Mouse (Mus musculus) cerebellum, adult 2 months (tissue): Measurements from ENCODE around the gene Il17re. TPM values are rescaled to one million over a fixed set of nuclear protein-coding genes. Genes with fewer than 3 reads are reported as not detected.

Source experiments
- DNase-seq, 2 experiments: peaks; one replicate each; pipeline ENCODE4 v3.0.0; 2021
- H3K27ac ChIP-seq: fragments of 200-500 bp; 2 replicates; pipeline ENCODE4 v1.5.1; 2012; ENCODE audit warnings: low read length, control low read depth, inconsistent platforms; ENCODE audit not compliant: insufficient read depth
- H3K27me3 ChIP-seq: fragments of 200-500 bp; 2 replicates; pipeline ENCODE4 v1.6.1; 2012; ENCODE audit warnings: inconsistent platforms, mild to moderate bottlenecking, low read length, moderate library complexity; ENCODE audit not compliant: control insufficient read depth, insufficient read depth
- H3K4me1 ChIP-seq: fragments of 200-500 bp; 2 replicates; pipeline ENCODE4 v1.6.1; 2011; ENCODE audit warnings: low read length; ENCODE audit not compliant: control insufficient read depth, insufficient read depth
- H3K4me3 ChIP-seq: fragments of 200-500 bp; replicated peaks from 2 replicates; pipeline ENCODE3; 2011; ENCODE audit warnings: mild to moderate bottlenecking, low read depth, low read length, control low read depth; ENCODE audit not compliant: insufficient read depth
- CTCF ChIP-seq: fragments of 200-500 bp; IDR thresholded peaks from 2 replicates; pipeline ENCODE4 v1.5.1; 2011; ENCODE audit warnings: low read depth, mild to moderate bottlenecking, control low read depth, low read length, moderate library complexity, borderline replicate concordance; ENCODE audit not compliant: insufficient read depth
- POLR2A ChIP-seq: fragments of 200-500 bp; IDR thresholded peaks from 2 replicates; pipeline ENCODE4 v1.6.1; 2011; ENCODE audit warnings: low read length, control low read depth, borderline replicate concordance; ENCODE audit not compliant: insufficient read depth
- WGBS: fragments of 180-500 bp; shearing (Covaris S2); methylation state at CpG from one replicate; pipeline ENCODE4 v1.1.7; 2018; 5-methylcytosine and 5-hydroxymethylcytosine counted together
- polyA plus RNA-seq: library from polyadenylated mRNA; depleted of rRNA; stranded (reverse); fragments of >200 nt; gene quantifications from 2 replicates; pipeline ENCODE4 v1.2.3, GENCODE M21; 2012; rRNA removed

The Il17re gene
- polyA plus RNA-seq: 4.8 and 9.2 TPM in 2 replicates

GRCm38 (mm10) chr6:113457952-113458534 lies at the start of gene Il17re:
Gene Il17re (plus strand): TSS chr6:113458484.
- Histone ChIP-seq H3K27ac (peak within 1 kb of the TSS; percentile 22; the same call in 1 of the 2 replicates), H3K27me3 (no peaks in the 10 kb centered on the region), H3K4me3 (peak within 1 kb of the TSS; percentile 51), H3K4me1 (no peaks in the 10 kb centered on the region; the same call in 1 of the 2 replicates)
- WGBS: 76% methylated on average over 10 of the region's 10 CpGs
- no peak for DNase-seq
- TF ChIP-seq POLR2A (no peak), CTCF (no peak)

GRCm38 (mm10) chr6:113410001-113410400 lies 48.3 kb upstream of the Il17re start:
- H3K27me3 ChIP-seq: no peaks in the 10 kb centered on the region
- TF ChIP-seq CTCF (no peak), POLR2A (no peak)
- no peak overlapping the region for H3K4me3 ChIP-seq
- H3K4me1 ChIP-seq: no peaks in the 10 kb centered on the region
- whole genome bisulfite sequencing: 77% methylated on average over 1 of the region's 1 CpGs
- no peak for DNase-seq
- H3K27ac ChIP-seq: no peak overlapping the region

- no peaks in the 10 kb centered on the region for H3K27me3 ChIP-seq
Measured at GRCm38 (mm10) chr6:113416416-113416815, 41.9 kb upstream of the Il17re start.

GRCm38 (mm10) chr6:113418441-113419198 lies 39.7 kb upstream of the Il17re start:
- no peak for TF ChIP-seq POLR2A
- TF ChIP-seq CTCF: no peak
- Histone ChIP-seq H3K27me3 (no peaks in the 10 kb centered on the region), H3K27ac (peak overlapping the region; percentile 75), H3K4me1 (peaks cover 10% of the 10 kb centered on the region; the same call in 1 of the 2 replicates), H3K4me3 (peak overlapping the region; percentile 94)
- WGBS: 6% methylated on average over 16 of the region's 16 CpGs
- no peak for DNase-seq

More at GRCm38 (mm10) chr6:113416416-113416815, 41.9 kb upstream of the Il17re start:
- no peak for TF ChIP-seq CTCF
- 64% methylated on average over 5 of the region's 5 CpGs for WGBS
- no peak overlapping the region for H3K27ac ChIP-seq
- no peak for DNase-seq
- H3K4me3 ChIP-seq: no peak overlapping the region
- peaks cover 10% of the 10 kb centered on the region; the same call in 1 of the 2 replicates for H3K4me1 ChIP-seq

DNA sequence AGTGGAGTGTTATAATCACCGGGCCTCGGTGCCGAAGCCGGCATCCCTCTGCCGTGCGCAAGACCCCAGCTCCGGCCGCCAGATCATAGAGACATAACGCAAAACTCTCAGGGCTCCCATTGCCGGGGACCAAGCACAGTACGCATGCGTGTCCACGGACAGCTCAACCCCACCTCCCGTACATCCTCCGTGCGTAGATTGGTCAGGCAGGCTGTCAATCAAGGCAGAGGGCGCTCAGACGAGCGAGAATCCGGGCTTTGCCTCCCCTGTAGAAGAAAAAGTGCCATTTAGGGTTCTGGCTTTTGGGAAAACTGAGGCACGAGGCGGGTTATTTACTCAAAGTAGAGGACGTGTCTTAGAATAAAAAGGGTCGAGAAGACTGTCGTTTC lies 39.1 kb upstream of the Il17re start, which contains the start of gene Rpusd3:
Gene Rpusd3, minus strand, starts transcription at position 142 of the 389 bp plus-strand sequence.
- 1% methylated on average over 25 of the region's 25 CpGs for WGBS
- Histone ChIP-seq H3K27me3 (no peaks in the 10 kb centered on the region), H3K27ac (peak within 1 kb of the TSS; percentile 75), H3K4me1 (peaks cover 10% of the 10 kb centered on the region; the same call in 1 of the 2 replicates), H3K4me3 (peak within 1 kb of the TSS; percentile 94)
- peak; percentile 97 to 100 for DNase-seq
- TF ChIP-seq CTCF (no peak), POLR2A (peak; percentile 98)

GRCm38 (mm10) chr6:113423000-113423399 lies 35.3 kb upstream of the Il17re start:
- Histone ChIP-seq H3K27me3 (no peaks in the 10 kb centered on the region), H3K4me1 (peaks cover 4% of the 10 kb centered on the region; the same call in 1 of the 2 replicates), H3K4me3 (no peak overlapping the region), H3K27ac (no peak overlapping the region)
- DNase-seq: no peak
- 80% methylated on average over 4 of the region's 4 CpGs for WGBS
- no peak for TF ChIP-seq POLR2A
- no peak for TF ChIP-seq CTCF

- no peak overlapping the region for H3K27ac ChIP-seq
- no peaks in the 10 kb centered on the region for H3K27me3 ChIP-seq
- WGBS: 85% methylated on average over 7 of the region's 7 CpGs
- TF ChIP-seq CTCF (no peak), POLR2A (no peak)
- H3K4me1 ChIP-seq: no peaks in the 10 kb centered on the region
- no peak overlapping the region for H3K4me3 ChIP-seq
- no peak for DNase-seq
Measured at GRCm38 (mm10) chr6:113424187-113424586, 34.1 kb upstream of the Il17re start.

- WGBS: 87% methylated on average over 4 of the region's 4 CpGs
- no peak overlapping the region for H3K4me3 ChIP-seq
- no peaks in the 10 kb centered on the region for H3K27me3 ChIP-seq
- H3K27ac ChIP-seq: no peak overlapping the region
- DNase-seq: no peak
- H3K4me1 ChIP-seq: no peaks in the 10 kb centered on the region
- TF ChIP-seq POLR2A (no peak), CTCF (no peak)
Measured at GRCm38 (mm10) chr6:113426696-113427095, 31.6 kb upstream of the Il17re start.
